ENCODE assay signal across 24 mouse cellular contexts in the genomic region with DNA sequence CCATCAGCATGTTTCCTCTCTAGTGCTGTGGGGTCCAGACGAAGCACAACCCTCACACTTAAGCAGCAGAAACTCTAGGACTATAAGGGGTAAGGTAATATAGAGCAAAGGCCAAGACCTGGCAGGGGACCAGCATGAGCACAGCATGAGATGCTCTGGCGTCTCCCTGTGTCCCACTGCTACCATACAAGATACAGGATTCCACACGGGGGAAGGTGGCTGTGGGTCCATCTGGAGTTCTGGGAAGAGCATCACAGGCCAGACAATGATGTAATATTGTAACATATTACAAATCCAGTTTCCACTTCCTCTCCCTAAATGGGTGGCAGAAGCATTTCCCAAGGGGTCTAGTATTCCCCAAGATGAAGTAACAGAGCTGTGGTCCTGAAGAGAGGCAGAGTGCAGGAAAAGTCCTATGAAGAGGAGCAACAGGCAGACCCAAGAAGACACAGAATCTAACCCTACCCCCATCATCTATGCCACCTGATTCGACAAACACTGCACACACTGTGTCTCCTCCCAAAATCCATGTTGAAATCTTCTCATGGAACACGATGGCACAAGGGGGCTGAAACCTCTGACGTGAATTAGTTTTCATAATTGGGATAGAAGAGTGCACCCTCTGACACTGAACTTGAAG. TPM values are rescaled to one million over a fixed set of nuclear protein-coding genes. Genes with fewer than 3 reads are reported as not detected.
DNase-seq lines count a peak whose midpoint lies in the region; ATAC-seq and TF ChIP-seq lines count a peak whose summit lies in the region.
"Had no signal": no experiment of that assay in that cellular context is flagged by ENCODE, and none has a peak within 500 bp of the region (broad histone marks: within the 10 kb centered on the region; RNA-seq: fewer than 3 reads in every experiment).

A gene (plus strand): TSS at position 590 of the 640 bp plus-strand sequence.

- H3K4me2 ChIP-seq in hindbrain, postnatal 0 days (ENCODE audit: low read depth, low read length), result no peak within 1 kb of the TSS
- no peak within 1 kb of the TSS for H3K4me2 ChIP-seq in midbrain, postnatal 0 days (ENCODE audit: low read depth, low read length, poor library complexity, severe bottlenecking)
- H3K4me2 ChIP-seq: neural tube, embryonic 13.5 days had no signal

- no peak within 1 kb of the TSS for H3K9ac ChIP-seq in hindbrain, postnatal 0 days (replicated peaks; ENCODE audit: low read length)
- H3K9ac ChIP-seq in midbrain, postnatal 0 days (replicated peaks; ENCODE audit: low read length, poor library complexity, severe bottlenecking), result no peak within 1 kb of the TSS
- H3K9ac ChIP-seq: forebrain, postnatal 0 days; liver, embryonic 14.5 days; neural tube, embryonic 13.5 days had no signal

- H3K27ac ChIP-seq in hindbrain, postnatal 0 days, result 0 out of 2 replicates have a peak within 1 kb of the TSS, but pooled peaks have one; percentile 36
- H3K27ac ChIP-seq in hindbrain, embryonic 10.5 days, result no peak within 1 kb of the TSS
- H3K27ac ChIP-seq in midbrain, postnatal 0 days (ENCODE audit: low read depth, low read length), result no peak within 1 kb of the TSS
- H3K27ac ChIP-seq: limb, embryonic 10.5 days; liver, embryonic 14.5 days; midbrain, embryonic 10.5 days; neural tube, embryonic 13.5 days had no signal

- H3K9me3 ChIP-seq in hindbrain, postnatal 0 days (ENCODE audit: low read length), result no peaks in the 10 kb centered on the region
- no peaks in the 10 kb centered on the region for H3K9me3 ChIP-seq in hindbrain, embryonic 10.5 days
- H3K9me3 ChIP-seq in megakaryocyte, embryonic 14.5 days, result no peaks in the 10 kb centered on the region
- no peaks in the 10 kb centered on the region for H3K9me3 ChIP-seq in midbrain, postnatal 0 days (ENCODE audit: low read length)
- H3K9me3 ChIP-seq: heart, embryonic 10.5 days; limb, embryonic 10.5 days; midbrain, embryonic 10.5 days; neural tube, embryonic 13.5 days had no signal

- 79% methylated on average over 6 of the region's 6 CpGs for WGBS in hindbrain, postnatal 0 days
- 90% methylated on average over 6 of the region's 6 CpGs for WGBS in hindbrain, embryonic 10.5 days
- 86% methylated on average over 6 of the region's 6 CpGs for WGBS in midbrain, postnatal 0 days

- H3K4me3 ChIP-seq in hindbrain, postnatal 0 days (ENCODE audit: low read length), result no peak within 1 kb of the TSS
- H3K4me3 ChIP-seq in hindbrain, embryonic 10.5 days, result no peak within 1 kb of the TSS
- H3K4me3 ChIP-seq in megakaryocyte, embryonic 14.5 days (replicated peaks), result peak within 1 kb of the TSS; percentile 54
- no peak within 1 kb of the TSS for H3K4me3 ChIP-seq in midbrain, postnatal 0 days (ENCODE audit: low read depth, low read length)
- H3K4me3 ChIP-seq: heart, embryonic 10.5 days; limb, embryonic 10.5 days; midbrain, embryonic 10.5 days; neural tube, embryonic 13.5 days had no signal

- no peak for TF ChIP-seq CTCF in hindbrain, postnatal 0 days (IDR thresholded peaks at IDR 0.05; ENCODE audit: low read depth)
- no peak for TF ChIP-seq CTCF in midbrain, postnatal 0 days (IDR thresholded peaks at IDR 0.05)

- peak; percentile 55 to 65 for DNase-seq in cerebellum, adult 18-20 months
- no peak for DNase-seq in cerebellum, adult 9-10 months
- DNase-seq in hindbrain, postnatal 0 days (ENCODE audit: low spot score), result no peak
- DNase-seq in hindbrain, embryonic 10.5 days (ENCODE audit: low spot score), result no peak
- no peak for DNase-seq in midbrain, postnatal 0 days (ENCODE audit: low spot score)
- DNase-seq in c-Kit-positive CD71-positive TER-119-positive erythroid progenitor cells, embryonic 14.5 days (ENCODE audit: low spot score), result no peak
- DNase-seq: forebrain, postnatal 0 days; kidney, adult 9 months; lung, postnatal 10 days had no signal

- H3K36me3 ChIP-seq in hindbrain, postnatal 0 days (ENCODE audit: insufficient read depth, low read length), result no peaks in the 10 kb centered on the region
- peaks cover 17% of the 10 kb centered on the region for H3K36me3 ChIP-seq in hindbrain, embryonic 10.5 days
- H3K36me3 ChIP-seq in megakaryocyte, embryonic 14.5 days (replicated peaks; ENCODE audit: low read length), result peaks cover 82% of the 10 kb centered on the region
- H3K36me3 ChIP-seq in midbrain, postnatal 0 days (ENCODE audit: insufficient read depth, low read length), result no peaks in the 10 kb centered on the region
- H3K36me3 ChIP-seq: limb, embryonic 10.5 days had no signal

- no peaks in the 10 kb centered on the region for H3K27me3 ChIP-seq in hindbrain, postnatal 0 days (ENCODE audit: insufficient read depth, low read length)
- H3K27me3 ChIP-seq in hindbrain, embryonic 10.5 days (ENCODE audit: insufficient read depth, poor library complexity, severe bottlenecking), result no peaks in the 10 kb centered on the region
- H3K27me3 ChIP-seq in megakaryocyte, embryonic 14.5 days (replicated peaks), result no peaks in the 10 kb centered on the region
- H3K27me3 ChIP-seq in midbrain, postnatal 0 days (ENCODE audit: insufficient read depth, low read length), result no peaks in the 10 kb centered on the region
- H3K27me3 ChIP-seq: neural tube, embryonic 13.5 days had no signal

- no peak for ATAC-seq in hindbrain, postnatal 0 days
- no peak for ATAC-seq in megakaryocyte, adult 5-6 weeks (ENCODE audit: poor library complexity, severe bottlenecking)
- no peak for ATAC-seq in midbrain, postnatal 0 days (ENCODE audit: low FRiP score)
- ATAC-seq: forebrain, postnatal 0 days had no signal

- H3K4me1 ChIP-seq in hindbrain, postnatal 0 days (ENCODE audit: insufficient read depth, low read length), result peaks cover 28% of the 10 kb centered on the region
- H3K4me1 ChIP-seq in hindbrain, embryonic 10.5 days (replicated peaks), result peaks cover 48% of the 10 kb centered on the region
- peaks cover 100% of the 10 kb centered on the region for H3K4me1 ChIP-seq in megakaryocyte, embryonic 14.5 days
- H3K4me1 ChIP-seq in midbrain, postnatal 0 days (ENCODE audit: insufficient read depth, low read length), result peaks cover 15% of the 10 kb centered on the region

RNA-seq across cellular contexts. Expression of the gene that starts here (rescaled TPM):
- total RNA-seq in hindbrain, postnatal 0 days (2014; rRNA removed), result not detected in 2 replicates
- polyA plus RNA-seq in hindbrain, postnatal 0 days (2015; fragmentation: Nextera tagmentation; extraction: Ambion mirVana), result not detected in 2 replicates
- polyA plus RNA-seq in hindbrain, embryonic 10.5 days (2016; fragmentation: Nextera tagmentation; extraction: Ambion mirVana), result not detected in 2 replicates
- not detected in 2 replicates for polyA plus RNA-seq in megakaryocyte, embryonic 14.5 days (2012; ENCODE audit: insufficient read depth, low replicate concordance)
- not detected in 2 replicates for total RNA-seq in megakaryocyte, adult 5-6 weeks (2015)
- total RNA-seq in megakaryocyte, adult 5-6 weeks (2017), result not detected in 2 replicates
- not detected in 2 replicates for total RNA-seq in midbrain, postnatal 0 days (2014; rRNA removed)
- not detected in 2 replicates for polyA plus RNA-seq in midbrain, postnatal 0 days (2015; fragmentation: Nextera tagmentation; extraction: Ambion mirVana)
- total RNA-seq: common myeloid progenitor, adult 5-6 weeks; forebrain, postnatal 0 days; gastrocnemius, adult 8-10 months; heart, postnatal 25 days; MEL; monocyte, adult 5-6 weeks had no signal
- polyA plus RNA-seq: embryonic facial prominence, embryonic 14.5 days; forebrain, postnatal 0 days; large intestine, adult 2 months; limb, embryonic 10.5 days; liver, embryonic 14.5 days; midbrain, embryonic 10.5 days; stomach, postnatal 0 days had no signal

Comparison
In these comparisons a context has a peak if more than half of its experiments do, and no peak if none do; other contexts are left out.
1. DNase-seq: peak in cerebellum, adult 18-20 months (2 of 2); none in cerebellum, adult 9-10 months (single experiment), hindbrain, postnatal 0 days (single experiment), hindbrain, embryonic 10.5 days (single experiment), midbrain, postnatal 0 days (single experiment) and c-Kit-positive CD71-positive TER-119-positive erythroid progenitor cells, embryonic 14.5 days (single experiment).